Mouse (Mus musculus) CD8-positive naive resting alpha-beta T cell, adult 2 months (primary cell): ENCODE measurements around the gene Efhc1.

ENCODE experiments used
- DNase-seq, 2 experiments: peaks; one replicate each; pipeline ENCODE4 v3.0.0; 2022; ENCODE audit warnings: low read depth in 2 of 2, low spot score in 2 of 2

The Efhc1 gene

DNA sequence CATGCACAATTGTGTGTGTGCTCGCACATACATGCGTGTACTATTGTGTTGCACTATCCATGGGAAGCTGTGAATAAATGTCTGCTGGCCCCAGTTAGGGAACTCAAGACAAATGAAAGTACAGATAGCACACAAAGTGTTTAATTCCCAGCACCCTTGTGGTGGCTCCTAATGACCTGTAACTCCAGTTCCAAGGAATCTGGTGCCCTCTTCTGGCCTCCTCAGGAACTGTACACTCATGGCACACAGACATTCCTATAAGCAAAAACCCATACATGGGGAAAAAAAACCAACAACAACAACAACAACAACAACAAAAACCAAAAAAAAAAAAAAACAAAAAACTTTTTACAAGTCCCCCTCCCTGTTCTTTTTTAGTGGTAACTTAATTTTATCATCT is 8.4 kb upstream of the Efhc1 start:
- no peak for DNase-seq

DNA sequence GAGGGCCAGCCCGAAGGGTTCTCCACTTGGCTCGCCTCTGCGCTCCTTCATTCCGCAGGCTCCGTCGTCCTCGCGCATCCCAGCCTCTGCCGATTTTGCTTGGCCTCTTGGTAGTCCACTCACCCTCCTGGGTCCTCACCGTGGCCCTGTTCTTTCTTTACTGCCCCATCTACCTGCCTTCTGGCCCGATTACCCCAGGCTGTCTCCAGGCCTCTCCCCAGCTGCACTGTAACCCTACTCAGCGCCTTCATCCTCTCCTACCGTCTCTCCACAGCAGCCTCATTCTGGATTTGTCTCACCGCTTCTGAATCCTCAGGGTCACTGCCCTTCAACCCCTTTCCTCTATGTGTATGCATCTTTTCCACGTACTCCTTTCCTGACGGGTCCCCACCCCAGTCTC is 373 bp downstream of the Efhc1 start:
- no peak for DNase-seq

DNA sequence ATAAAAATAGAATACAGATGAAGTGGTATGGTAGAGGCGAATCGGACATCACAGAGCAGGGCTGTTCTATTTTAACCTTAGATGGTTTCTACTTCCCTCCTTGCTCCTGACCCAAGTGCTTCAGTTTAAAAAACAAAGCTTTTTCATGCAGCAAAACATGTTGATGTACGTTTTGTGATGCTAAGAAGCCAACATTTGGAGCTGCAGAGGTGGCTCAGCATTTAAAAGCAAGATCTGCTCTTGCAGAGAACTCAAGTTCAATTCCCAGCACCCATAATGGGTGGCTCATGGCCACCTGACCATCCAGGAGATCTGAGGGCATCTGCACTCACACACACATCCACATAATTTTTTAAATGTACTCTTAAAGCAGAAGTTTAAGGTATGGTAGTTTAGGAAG is 3.5 kb downstream of the Efhc1 start:
- DNase-seq: no peak

DNA sequence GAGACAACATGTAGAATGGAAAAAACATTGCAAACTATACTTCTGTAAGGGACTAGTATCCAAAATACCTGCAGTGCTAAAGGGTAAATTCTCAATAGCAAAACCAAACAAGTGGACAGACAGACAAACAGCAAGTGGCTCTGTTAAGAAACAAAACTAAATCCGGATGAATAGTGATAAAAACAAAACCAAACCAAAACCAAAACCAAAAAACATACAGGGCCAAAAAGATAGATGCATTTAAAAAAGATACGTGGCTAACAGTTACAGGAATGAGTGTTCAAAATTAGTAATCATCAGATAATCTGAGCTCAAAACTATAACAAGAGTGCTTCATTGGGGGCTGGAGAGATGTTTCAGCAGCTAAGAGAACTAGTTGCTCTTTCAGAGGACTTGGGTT is 18.2 kb downstream of the Efhc1 start:
- no peak for DNase-seq

DNA sequence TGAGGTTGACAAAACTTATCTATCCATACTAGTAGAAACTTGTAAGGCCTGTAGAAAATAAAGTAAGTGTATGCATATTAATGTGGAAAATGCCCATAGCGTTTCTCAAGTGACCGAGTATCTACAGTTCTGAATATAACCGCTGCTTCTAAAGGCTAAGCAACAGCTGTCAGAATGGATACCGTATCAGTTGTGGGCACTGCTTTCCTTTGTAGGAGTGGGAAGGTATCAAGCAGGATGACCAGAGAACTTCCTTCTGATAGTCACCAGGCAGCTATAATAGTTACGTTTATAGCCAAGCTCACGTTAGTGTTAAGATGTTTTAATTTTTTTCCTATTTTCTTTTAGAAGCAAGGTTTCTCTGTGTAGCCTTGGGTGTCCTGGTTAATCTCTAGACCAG is 22.0 kb downstream of the Efhc1 start:
- no peak for DNase-seq

DNA sequence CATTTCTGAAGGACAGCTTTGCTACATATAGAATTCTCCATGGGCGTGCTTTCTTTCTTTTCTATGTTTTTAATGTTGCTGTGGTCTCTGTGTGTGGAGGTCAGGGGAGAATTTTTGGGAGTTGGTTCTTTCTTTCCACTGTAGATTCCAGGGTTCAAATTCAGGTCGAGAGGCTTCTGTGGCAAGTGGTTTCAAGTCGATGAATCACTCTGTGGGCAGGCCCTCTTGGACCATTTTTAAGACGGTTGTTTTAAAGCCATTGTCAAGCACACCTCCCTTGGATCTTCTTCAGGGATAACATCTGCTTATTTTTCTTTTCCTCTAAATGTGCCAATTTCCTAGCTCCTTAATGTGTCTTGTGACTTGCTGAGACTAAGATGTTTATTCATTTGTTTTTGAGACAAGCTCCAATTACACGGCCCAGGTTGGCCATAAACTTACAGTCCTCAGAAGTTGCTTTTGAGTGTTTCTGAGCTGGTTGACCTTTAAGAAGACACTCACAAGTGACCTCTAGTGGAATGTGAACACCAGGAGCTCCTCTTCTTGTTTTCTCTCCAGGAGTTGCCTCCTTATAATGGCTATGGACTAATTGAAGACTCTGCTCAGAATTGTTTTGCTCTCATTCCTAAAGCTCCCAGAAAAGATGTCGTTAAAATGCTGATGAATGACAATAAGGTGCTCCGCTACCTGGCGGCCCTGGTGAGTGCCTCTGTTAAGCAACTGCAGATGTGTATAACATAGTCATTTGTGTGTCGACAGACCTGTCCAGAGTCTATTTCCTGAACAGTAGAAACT is 23.1 kb downstream of the Efhc1 start:
- DNase-seq: no peak

DNA sequence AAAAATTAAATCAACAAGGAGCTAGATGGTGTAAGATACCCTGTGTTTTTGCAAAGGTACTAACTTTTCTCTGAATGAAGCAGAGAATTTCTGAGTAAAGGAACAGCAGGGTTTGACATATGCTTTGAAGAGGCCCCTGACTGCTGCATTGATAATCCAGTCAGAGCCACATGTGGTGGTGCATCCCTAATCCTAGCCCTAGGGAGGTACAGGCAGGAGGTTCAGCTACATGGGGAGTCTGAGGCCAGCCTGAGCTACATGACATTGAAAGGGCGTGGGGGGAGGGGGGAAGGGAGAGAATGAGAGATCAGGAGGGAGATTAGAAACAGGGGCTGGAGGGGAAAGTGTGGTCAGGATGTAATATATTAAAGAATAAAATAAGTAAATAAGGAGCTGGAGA is 29.1 kb downstream of the Efhc1 start:
- no peak for DNase-seq

DNA sequence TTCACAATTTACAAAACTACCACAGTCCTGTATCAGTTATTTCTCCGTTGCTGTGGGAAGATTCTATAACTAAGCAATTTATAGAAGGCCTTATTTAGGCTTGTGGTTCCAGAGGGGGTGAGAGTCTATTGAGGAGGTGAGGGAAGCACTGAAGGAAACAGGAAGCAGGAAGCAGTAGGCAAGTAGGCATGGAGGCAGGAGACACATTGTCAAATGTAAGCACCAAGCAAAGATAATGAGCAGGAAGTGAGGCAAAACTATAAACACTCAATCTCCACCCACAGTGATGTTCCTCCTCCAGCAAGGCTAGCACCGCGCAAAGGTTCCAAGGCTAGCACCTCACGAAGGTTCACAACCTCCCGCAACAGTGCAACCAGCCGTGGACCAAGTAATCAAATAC is 30.3 kb downstream of the Efhc1 start:
- no peak for DNase-seq

DNA sequence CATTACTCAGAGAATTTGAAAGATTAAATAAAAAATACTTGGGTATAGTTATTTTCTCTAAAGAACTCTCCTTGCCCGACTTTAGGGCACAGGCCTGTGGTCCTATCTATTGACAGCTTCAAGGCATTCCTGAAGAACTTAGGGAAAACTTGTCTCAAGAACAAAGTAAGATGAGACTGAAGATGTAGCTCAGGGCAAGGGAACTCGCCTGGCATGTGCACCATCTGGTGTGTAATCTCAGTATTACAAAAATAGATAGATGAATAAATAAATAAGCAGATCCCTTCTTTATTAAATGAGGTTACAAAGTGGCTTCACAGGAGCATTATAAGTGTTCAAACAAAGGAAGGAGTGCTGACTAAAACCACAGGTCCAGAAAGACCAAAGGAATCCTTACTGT is 32.7 kb downstream of the Efhc1 start:
- DNase-seq: no peak

DNA sequence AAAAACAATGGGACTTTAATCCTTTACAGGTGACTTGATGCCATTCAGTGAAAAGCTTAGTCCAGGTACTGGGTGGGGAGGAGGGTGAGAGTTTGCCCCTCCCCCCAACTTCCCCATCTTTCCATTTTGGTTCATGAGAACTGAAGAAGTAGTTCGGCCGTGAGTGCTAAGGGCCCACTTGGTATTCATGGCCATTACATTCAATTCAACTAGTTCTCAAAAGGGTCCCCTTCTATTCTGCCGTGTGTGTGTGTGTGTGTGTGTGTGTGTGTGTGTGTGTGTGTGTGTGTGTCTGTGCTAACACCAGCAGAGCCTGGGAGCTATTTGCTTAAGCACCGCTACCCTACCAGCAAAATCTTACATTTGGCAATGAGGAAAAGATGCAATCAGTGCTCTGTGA is 33.2 kb downstream of the Efhc1 start:
- DNase-seq: no peak

DNA sequence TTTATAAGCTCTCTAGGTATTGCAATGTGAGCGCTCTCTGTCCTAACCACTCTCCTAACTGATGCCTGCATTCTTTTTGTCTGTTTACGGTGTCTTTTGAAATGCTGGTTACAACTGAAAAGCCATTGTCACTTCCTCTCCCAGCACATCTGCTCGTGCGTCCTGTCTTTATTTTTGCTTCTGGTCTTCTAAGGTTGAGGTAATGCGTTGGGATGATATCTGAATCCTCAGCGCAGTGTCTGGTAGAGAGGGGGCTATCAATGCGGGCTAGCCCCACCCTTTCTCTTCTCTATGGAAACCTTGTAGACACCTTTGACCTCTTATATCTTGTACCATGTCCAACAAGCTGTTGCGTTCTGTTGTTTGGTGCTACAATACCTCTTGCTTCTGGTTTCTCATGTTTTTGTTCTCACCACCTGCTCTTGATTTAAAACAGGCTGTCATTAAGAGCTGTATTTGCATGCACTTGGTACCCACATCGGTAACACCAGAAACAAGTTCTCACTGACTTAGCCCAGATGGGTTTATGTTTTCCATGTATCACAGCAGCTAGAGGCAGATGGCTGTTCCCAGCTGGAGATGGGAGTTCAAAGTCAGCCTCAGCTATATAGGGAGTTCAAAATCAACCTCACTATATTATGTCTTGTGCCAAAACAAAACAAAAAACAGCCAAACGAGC is 35.1 kb downstream of the Efhc1 start:
- no peak for DNase-seq

DNA sequence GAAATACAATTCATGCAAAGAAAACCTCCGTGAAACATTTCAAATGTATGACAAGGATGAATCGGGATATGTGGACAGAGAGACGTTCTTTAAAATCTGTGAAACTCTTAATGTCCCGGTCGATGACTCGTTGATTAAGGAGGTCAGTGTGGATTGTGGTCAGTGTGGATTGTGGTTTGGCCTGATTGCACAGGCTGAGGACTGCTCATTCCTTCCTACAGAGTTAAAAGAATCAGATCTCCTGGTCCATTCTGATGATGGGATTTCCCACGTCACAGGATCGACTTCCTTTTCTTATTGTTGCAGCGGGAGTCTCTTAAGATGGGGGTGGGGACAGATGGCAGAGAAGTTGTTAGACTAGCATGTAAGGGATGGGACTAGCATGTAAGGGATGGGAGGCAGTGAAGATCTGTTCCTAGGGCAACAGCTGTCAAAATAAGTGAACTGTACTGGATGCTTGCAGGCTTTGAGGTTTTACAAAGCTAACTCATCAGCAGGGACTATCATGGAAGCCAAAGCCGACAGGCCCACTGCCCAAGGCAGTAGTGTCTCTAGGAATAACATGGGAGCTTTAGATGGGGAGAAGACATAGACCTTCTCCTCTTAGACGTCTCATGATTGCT is 38.1 kb downstream of the Efhc1 start:
- DNase-seq: no peak

DNA sequence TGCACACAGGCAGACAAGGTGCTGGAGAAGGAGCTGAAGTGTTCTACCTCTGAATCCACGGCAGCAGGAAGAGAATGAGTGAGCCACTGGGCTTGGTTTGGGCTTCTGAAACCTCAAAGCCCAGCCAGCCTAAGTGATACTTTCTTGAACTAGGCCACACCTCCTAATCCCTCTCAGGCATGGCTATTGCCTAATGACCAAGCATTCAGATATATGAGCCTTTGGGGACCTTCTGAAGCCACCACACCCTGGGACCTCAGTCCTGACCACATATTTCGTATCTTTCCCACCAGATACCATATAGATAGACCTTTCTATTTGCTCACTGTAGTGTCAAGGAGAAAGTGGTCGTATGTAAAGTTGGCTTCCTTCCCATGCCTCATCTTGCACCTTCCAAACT is 42.3 kb downstream of the Efhc1 start:
- no peak for DNase-seq

DNA sequence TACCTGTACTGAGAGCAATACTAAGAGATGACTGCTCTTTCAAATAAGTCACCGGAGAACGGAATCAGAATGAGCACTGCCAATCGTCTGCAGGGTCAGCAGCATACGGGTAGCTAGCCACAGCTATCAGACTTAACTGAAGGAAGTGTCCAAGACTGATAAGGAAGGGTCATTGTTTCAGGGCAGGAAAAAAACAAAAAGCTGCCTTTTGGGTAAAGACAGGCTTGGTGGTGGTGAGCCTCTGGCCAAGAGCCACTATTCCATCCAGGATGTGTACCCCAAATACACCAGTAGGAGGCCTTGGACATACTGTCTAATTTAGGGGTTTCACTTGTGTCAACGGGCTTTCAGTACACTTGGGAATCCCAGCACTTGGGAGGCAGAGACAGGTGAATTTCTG is 42.9 kb downstream of the Efhc1 start:
- no peak for DNase-seq

DNA sequence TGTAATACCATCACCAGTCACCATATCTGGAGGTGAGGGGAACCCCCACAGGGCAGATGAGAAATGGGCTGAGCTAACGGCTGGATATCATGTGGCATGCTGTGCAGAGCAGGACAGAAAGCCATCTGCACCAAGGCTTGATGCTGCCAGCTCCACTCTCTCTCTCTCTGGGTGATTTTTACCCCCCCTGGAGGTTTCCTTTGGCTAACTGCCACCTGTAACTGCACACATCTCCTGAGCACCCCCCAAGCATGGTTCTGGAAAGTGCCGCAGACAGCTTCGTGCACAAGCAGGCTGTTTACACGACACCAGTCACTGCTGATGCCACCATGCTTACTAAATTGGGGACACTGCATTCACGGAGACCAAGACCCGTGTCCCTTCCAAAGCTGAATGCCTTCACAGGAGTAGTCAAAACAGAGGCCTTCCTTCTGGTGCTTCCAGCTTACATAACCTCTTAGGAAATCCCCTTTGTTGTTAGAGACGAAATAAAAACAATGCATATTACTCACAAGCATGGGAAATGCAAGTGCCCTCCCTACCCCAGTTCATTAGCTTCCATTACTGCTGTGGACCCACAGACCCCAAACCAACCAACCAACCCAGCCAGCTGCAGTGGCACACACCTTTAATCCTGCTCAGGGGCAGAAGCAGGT is 44.0 kb downstream of the Efhc1 start:
- no peak for DNase-seq

DNA sequence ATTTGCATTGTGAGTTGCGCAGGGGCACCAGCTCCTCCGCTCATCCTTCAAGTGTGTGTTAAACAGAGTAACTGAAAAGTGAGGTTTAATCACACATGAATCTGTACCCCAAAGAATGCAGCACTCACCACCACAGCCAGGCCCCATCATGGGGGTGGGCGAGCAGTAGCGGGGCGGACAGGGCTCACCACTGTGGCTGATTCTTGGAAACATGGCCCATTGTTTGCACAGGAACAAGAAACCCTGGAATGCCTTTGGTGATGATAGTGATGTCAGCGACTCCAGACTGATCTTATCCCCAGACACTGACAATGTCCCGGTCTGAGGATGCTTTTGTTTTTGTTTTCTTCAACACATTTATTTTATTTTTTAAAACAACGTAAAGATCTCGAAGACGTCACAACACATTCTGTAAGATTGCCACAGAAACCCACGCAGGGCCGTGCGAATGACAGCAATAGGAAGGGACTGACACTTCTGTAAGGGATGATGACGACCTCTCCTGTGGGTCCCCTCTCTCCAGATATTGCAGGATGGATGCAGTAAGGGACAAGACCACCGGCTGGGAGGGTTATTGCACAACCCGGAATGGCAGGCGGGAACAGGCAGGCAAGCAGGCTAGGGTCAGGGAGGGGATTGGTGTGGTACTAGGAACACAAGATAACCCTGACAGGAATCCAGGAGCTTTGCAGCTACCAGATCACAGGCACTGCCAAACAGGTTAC is 45.3 kb downstream of the Efhc1 start:
- DNase-seq: no peak

DNA sequence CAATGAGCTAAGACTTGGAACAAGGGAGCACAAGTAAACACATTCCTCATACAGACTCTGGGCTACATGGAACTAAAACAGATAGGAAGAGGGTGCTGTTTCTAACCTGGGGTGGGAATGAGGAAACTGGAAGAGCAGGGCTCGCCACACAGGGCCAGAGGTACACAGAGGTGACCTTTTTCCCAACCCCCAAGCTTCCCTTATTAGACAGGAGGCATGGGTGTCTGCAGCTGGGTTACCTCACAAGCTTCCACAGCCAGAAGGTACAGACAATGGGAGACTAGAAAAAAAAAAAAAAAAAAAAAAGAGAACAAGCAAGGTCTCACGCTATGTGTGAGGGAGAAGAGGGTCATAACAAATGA is 45.9 kb downstream of the Efhc1 start:
- DNase-seq: no peak

DNA sequence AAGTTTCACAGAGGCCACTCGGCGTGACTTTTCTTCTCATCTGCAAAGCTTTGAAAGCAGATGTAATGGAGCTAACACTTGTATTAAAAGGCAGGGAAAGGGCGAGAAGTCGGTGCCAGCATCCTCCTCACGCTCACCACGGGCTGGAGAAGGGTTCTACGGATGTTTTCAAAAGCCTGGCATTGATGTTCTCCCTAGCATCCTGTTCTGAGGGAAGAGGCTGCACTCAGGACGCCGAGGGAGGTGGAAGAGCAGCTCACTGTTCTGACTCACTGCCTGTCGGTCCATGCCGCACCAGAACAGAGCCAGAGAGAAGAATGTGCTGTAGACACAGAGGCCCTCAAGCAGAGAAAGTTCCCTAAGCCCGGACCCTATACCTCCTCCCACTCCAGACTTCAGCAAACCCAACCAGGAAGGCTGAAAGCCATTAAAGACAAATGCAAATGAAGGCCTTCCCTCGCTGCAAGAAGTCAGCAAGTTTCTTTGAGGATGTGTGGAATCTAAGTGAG is 46.5 kb downstream of the Efhc1 start:
- DNase-seq: no peak

DNA sequence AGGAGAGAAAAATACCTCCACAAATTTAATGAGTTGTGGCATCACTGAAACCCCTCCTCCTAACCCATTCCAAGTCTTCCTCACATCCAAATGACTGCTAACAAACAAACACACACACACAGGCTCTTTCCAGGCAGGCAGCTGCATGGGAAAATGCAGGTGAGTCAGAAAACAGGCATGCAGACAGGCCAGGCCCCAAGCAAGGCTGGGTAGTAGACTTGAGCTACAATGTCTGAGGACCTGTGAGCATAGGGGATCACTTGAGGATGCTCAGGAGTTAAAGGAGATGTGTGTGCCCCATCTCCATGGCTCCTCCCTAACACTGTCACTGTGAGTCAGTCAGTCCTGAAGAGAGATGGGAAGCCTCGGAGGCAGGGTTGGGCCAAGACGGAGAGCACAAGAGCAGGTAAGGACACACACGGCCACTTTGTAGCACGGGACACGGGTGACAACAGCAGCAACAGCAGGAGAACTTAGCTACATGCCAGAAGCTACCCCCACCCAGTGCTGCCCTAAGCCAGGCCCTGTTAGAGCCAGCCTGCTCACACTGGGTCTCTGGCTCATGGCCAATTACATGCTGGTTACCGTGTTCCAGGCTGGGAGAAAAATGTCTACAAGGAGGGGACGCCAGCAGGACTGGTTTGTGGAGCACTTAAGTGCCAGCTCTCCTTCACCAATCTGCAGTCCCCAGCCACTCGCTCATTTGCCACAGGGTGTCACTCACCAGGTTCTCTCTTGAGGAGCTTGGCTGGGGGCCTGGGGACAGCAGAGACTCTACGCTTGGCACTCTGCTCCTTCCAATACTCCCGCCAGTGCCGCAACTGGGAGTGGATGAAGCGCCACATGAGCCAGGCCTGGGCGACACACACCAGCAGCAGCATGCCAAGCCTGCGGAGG is 51.1 kb downstream of the Efhc1 start:
- DNase-seq: no peak

DNA sequence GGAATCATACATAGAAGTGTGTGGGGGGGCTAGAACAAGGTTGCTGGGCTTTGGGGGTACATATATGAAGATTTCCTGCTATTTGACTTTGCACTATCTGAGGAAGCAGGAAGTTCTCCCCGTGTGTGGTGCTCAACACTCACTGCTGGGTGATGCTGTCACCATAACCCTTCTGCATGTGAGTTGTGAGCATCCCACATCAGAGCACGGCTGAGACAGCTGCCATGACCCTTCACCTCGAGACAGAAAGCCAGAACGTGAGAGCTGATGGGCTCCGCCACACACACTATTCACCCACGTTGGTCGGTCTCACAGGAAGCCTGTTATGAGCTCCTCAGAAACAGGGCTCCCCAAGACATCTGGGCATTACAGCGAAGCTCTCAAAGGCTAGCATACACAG is 53.2 kb downstream of the Efhc1 start:
- no peak for DNase-seq
